Mouse (Mus musculus) hindbrain, embryonic 13.5 days (tissue): ENCODE measurements around the gene Rbms1. TPM values are rescaled to one million over a fixed set of nuclear protein-coding genes. Genes with fewer than 3 reads are reported as not detected.

Experiments
- ATAC-seq: fragments of 200-750 bp; cut with Nextera tagmentation; 2 replicates; pipeline ENCODE4 v1.8.0; 2017; ENCODE audit warnings: moderate TSS enrichment; ENCODE audit not compliant: low FRiP score
- H3K27ac ChIP-seq: fragments of 300-500 bp; sonication (generic); 2 replicates; pipeline ENCODE4 v1.5.1; 2015; ENCODE audit warnings: inconsistent platforms, mild to moderate bottlenecking, moderate library complexity
- H3K27me3 ChIP-seq: fragments of 300-500 bp; sonication (generic); 2 replicates; pipeline ENCODE4 v1.6.1; 2015; ENCODE audit warnings: mild to moderate bottlenecking, inconsistent platforms
- H3K36me3 ChIP-seq: fragments of 300-500 bp; sonication (generic); 2 replicates; pipeline ENCODE4 v1.6.1; 2015; ENCODE audit warnings: mild to moderate bottlenecking, inconsistent platforms
- H3K4me1 ChIP-seq: fragments of 300-500 bp; sonication (generic); replicated peaks from 2 replicates; pipeline ENCODE4 v1.6.1; 2015; ENCODE audit warnings: inconsistent platforms
- H3K4me2 ChIP-seq: fragments of 300-500 bp; sonication (generic); 2 replicates; pipeline ENCODE4 v1.6.1; 2015; ENCODE audit warnings: inconsistent platforms, mild to moderate bottlenecking, moderate library complexity
- H3K4me3 ChIP-seq: fragments of 300-500 bp; sonication (generic); 2 replicates; pipeline ENCODE4 v1.5.1; 2015; ENCODE audit warnings: mild to moderate bottlenecking, inconsistent platforms
- H3K9ac ChIP-seq: fragments of 300-500 bp; sonication (generic); 2 replicates; pipeline ENCODE4 v1.6.1; 2015; ENCODE audit warnings: mild to moderate bottlenecking, inconsistent platforms
- H3K9me3 ChIP-seq: fragments of 300-500 bp; sonication (generic); 2 replicates; pipeline ENCODE4 v1.6.1; 2016; ENCODE audit warnings: inconsistent platforms
- WGBS: fragments of 180-500 bp; shearing (Covaris S2); methylation state at CpG from one replicate; pipeline ENCODE4 v1.1.7; 2015; 5-methylcytosine and 5-hydroxymethylcytosine counted together
- polyA plus RNA-seq: library from polyadenylated mRNA; unstranded; fragments of >200 nt; fragmentation: Nextera tagmentation; extraction: Ambion mirVana; gene quantifications from 2 replicates; pipeline ENCODE4 v1.2.1, GENCODE M21; 2015

The Rbms1 gene
- polyA plus RNA-seq, 1 experiment from 2014 or later = 71.4 TPM

- peaks cover 29% of the 10 kb centered on the region for H3K27me3 ChIP-seq
- no peaks in the 10 kb centered on the region for H3K36me3 ChIP-seq
- 0 out of 2 replicates have a peak overlapping the region, but pooled peaks have one; percentile 16 for H3K4me2 ChIP-seq
- peak; percentile 53; the same call in 1 of the 2 replicates for ATAC-seq
- WGBS = 26% methylated on average over 2 of the region's 2 CpGs
- no peak overlapping the region for H3K4me3 ChIP-seq
- peak overlapping the region; percentile 59 for H3K27ac ChIP-seq
- no peak overlapping the region for H3K9ac ChIP-seq
- H3K4me1 ChIP-seq = peaks cover 46% of the 10 kb centered on the region
- H3K9me3 ChIP-seq = no peaks in the 10 kb centered on the region
Observed at GRCm38 (mm10) chr2:60796616-60796968, 166.4 kb downstream of the Rbms1 start.

DNA sequence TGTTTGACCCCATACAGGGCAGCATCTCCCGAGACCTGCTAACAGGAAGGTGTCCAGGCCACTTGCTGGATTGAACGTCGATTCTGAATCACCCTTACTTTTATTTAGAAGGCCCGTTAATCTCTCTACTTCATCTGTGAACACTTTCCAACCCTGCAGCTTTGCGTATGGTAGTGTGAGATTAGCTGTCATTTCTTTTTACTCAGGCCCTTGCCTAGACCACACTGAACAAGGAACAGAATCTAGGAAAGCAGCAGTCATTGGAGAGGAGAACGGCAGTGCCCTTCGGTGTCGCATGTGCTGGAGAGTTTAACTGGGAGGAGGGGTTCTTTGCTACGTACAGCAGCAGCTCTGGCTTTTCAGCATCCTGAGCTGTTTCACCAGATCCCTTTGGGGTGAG, 167.1 kb downstream of the Rbms1 start:
- H3K4me1 ChIP-seq = peaks cover 38% of the 10 kb centered on the region
- WGBS = 78% methylated on average over 9 of the region's 9 CpGs
- H3K4me3 ChIP-seq = no peak overlapping the region
- H3K9ac ChIP-seq = no peak overlapping the region
- peak overlapping the region; percentile 52; the same call in 1 of the 2 replicates for H3K27ac ChIP-seq
- ATAC-seq = no peak
- H3K9me3 ChIP-seq = no peaks in the 10 kb centered on the region
- peaks cover 31% of the 10 kb centered on the region for H3K27me3 ChIP-seq
- H3K36me3 ChIP-seq = 0 out of 2 replicates have a peak, but pooled peaks cover 3% of the 10 kb centered on the region
- no peak overlapping the region for H3K4me2 ChIP-seq

- H3K27ac ChIP-seq = no peak overlapping the region
- no peak overlapping the region for H3K4me2 ChIP-seq
- no peak overlapping the region for H3K9ac ChIP-seq
- WGBS = 79% methylated on average over 4 of the region's 4 CpGs
- H3K27me3 ChIP-seq = peaks cover 37% of the 10 kb centered on the region
- no peak for ATAC-seq
- H3K4me1 ChIP-seq = peaks cover 34% of the 10 kb centered on the region
- no peaks in the 10 kb centered on the region for H3K9me3 ChIP-seq
- no peak overlapping the region for H3K4me3 ChIP-seq
- H3K36me3 ChIP-seq = 0 out of 2 replicates have a peak, but pooled peaks cover 3% of the 10 kb centered on the region
Observed at GRCm38 (mm10) chr2:60792506-60792905, 170.5 kb downstream of the Rbms1 start.

GRCm38 (mm10) chr2:60789126-60789525, 173.9 kb downstream of the Rbms1 start:
- 49% methylated on average over 3 of the region's 3 CpGs for WGBS
- peaks cover 35% of the 10 kb centered on the region for H3K27me3 ChIP-seq
- H3K9ac ChIP-seq = no peak overlapping the region
- H3K4me2 ChIP-seq = no peak overlapping the region
- 0 out of 2 replicates have a peak overlapping the region, but pooled peaks have one; percentile 13 for H3K27ac ChIP-seq
- H3K4me1 ChIP-seq = peaks cover 34% of the 10 kb centered on the region
- H3K9me3 ChIP-seq = no peaks in the 10 kb centered on the region
- H3K4me3 ChIP-seq = no peak overlapping the region
- 0 out of 2 replicates have a peak, but pooled peaks cover 3% of the 10 kb centered on the region for H3K36me3 ChIP-seq
- ATAC-seq = no peak

DNA sequence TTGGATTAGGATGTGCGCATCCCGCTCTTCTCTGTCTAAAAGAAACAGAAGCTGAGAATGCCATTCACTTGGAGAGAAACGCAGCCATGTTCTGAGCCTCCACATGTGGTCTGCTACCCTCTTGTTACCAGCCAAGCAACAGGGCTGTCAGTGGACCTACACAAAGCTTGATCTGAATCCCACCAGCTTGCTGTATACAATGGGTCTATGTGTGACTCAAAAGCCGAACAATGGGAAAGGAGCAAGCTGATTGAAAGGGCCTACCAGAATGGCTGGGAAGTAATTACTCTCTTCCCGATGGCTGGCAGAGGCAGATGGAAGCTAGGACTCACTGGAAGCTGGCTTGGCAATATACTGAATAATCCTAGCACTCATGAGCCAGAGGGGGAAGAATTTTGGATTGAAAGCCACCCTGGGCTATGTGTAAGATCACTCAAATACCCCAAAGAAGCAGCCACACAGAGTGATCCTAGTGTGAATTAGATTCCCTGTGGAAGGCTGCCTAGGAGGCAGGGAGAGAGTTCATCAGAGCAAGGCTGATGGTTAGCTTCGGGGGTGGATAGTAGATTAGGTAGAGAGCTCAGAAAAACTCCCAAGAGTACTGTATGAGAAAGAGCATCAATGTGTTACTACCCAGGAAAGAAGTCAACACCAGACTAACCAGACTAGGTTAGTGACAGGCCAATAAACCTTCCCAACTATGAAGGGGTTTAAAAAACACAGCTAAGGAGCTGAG, 174.7 kb downstream of the Rbms1 start:
- Histone ChIP-seq H3K27ac (peak overlapping the region; percentile 53; the same call in 1 of the 2 replicates), H3K9me3 (no peaks in the 10 kb centered on the region), H3K36me3 (0 out of 2 replicates have a peak, but pooled peaks cover 3% of the 10 kb centered on the region), H3K4me2 (no peak overlapping the region), H3K27me3 (peaks cover 30% of the 10 kb centered on the region), H3K4me1 (peaks cover 34% of the 10 kb centered on the region), H3K4me3 (no peak overlapping the region), H3K9ac (no peak overlapping the region)
- ATAC-seq = peak; percentile 81
- 29% methylated on average over 6 of the region's 6 CpGs for WGBS

DNA sequence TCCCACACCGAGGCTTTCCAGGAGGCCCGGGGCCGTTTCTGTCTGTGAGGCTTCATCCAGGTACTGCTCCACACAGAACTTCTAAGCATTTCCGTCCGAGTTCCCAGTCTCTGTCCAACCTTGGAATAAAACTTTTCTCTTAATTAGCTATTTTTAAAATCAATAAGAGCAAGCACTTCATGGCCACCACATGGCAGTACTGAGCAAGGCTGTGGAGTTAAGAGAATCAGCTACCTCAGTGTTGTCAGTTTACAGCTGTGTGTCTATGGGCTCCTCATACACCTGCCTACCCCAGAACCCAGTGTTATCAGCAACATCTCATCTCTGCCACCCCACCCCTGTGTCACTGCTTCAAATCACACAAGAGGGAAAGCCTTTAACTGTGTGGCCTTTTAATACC, 175.9 kb downstream of the Rbms1 start:
- H3K9me3 ChIP-seq = no peaks in the 10 kb centered on the region
- H3K27ac ChIP-seq = peak overlapping the region; percentile 44; the same call in 1 of the 2 replicates
- peaks cover 28% of the 10 kb centered on the region for H3K27me3 ChIP-seq
- peaks cover 34% of the 10 kb centered on the region for H3K4me1 ChIP-seq
- H3K4me3 ChIP-seq = no peak overlapping the region
- WGBS = 94% methylated on average over 5 of the region's 5 CpGs
- no peak overlapping the region for H3K4me2 ChIP-seq
- no peak for ATAC-seq
- H3K36me3 ChIP-seq = 0 out of 2 replicates have a peak, but pooled peaks cover 3% of the 10 kb centered on the region
- H3K9ac ChIP-seq = no peak overlapping the region

DNA sequence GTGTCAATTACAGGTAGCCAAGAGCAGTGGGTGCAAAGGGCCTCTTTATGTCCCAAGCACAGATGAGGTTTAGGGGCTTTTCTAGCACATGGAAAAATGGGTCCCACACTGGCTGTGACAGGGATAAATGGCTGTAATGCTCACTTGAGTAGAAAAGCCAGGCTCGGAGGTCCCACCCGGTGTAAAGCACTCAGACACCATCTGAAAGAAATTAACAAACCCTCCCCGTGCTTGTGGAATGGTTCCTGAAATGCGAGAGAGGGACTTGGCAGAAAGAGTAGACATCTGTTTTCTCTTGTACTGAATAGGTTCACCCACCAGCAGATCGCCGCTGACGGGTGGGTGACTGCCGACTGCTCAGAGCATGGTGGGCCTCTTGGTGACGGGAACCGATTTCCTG, 176.7 kb downstream of the Rbms1 start:
- WGBS = 45% methylated on average over 10 of the region's 10 CpGs
- Histone ChIP-seq H3K4me3 (no peak overlapping the region), H3K4me2 (no peak overlapping the region), H3K27ac (0 out of 2 replicates have a peak overlapping the region, but pooled peaks have one; percentile 44), H3K9me3 (no peaks in the 10 kb centered on the region), H3K4me1 (peaks cover 34% of the 10 kb centered on the region), H3K27me3 (peaks cover 24% of the 10 kb centered on the region), H3K36me3 (peaks cover 7% of the 10 kb centered on the region), H3K9ac (no peak overlapping the region)
- peak; percentile 41; the same call in 1 of the 2 replicates for ATAC-seq

DNA sequence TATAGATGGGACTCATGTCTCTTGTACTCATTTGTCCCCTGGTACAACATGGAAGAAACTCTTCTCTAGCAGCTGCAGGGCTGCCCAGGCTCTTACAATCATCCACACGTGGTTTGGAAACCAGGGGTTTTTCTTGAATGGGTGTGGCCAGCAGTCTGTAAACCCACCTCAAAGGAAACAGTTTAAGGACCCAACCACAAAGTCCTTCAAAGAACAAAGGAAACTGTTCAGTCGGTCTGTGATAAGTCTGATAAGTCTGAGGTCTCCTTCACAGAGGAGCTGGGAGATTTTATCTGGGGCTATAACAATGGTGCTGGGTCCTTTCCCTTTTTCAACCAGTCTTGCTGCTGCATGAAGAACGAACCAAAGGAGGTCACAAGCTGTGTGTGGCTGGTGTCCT, 188.5 kb downstream of the Rbms1 start:
- peaks cover 3% of the 10 kb centered on the region; the same call in 1 of the 2 replicates for H3K4me1 ChIP-seq
- H3K4me3 ChIP-seq = no peak overlapping the region
- no peak overlapping the region for H3K4me2 ChIP-seq
- H3K36me3 ChIP-seq = peaks cover 56% of the 10 kb centered on the region
- ATAC-seq = no peak
- no peak overlapping the region for H3K27ac ChIP-seq
- WGBS = 66% methylated on average over 3 of the region's 3 CpGs
- H3K9ac ChIP-seq = no peak overlapping the region
- no peaks in the 10 kb centered on the region for H3K27me3 ChIP-seq
- H3K9me3 ChIP-seq = 0 out of 2 replicates have a peak, but pooled peaks cover 5% of the 10 kb centered on the region

GRCm38 (mm10) chr2:60773592-60773991, 189.4 kb downstream of the Rbms1 start:
- H3K4me1 ChIP-seq = peaks cover 3% of the 10 kb centered on the region; the same call in 1 of the 2 replicates
- H3K9ac ChIP-seq = no peak overlapping the region
- peaks cover 47% of the 10 kb centered on the region for H3K36me3 ChIP-seq
- H3K27me3 ChIP-seq = no peaks in the 10 kb centered on the region
- 0 out of 2 replicates have a peak, but pooled peaks cover 5% of the 10 kb centered on the region for H3K9me3 ChIP-seq
- H3K4me2 ChIP-seq = no peak overlapping the region
- 90% methylated on average over 5 of the region's 5 CpGs for WGBS
- H3K27ac ChIP-seq = no peak overlapping the region
- no peak for ATAC-seq
- H3K4me3 ChIP-seq = no peak overlapping the region

DNA sequence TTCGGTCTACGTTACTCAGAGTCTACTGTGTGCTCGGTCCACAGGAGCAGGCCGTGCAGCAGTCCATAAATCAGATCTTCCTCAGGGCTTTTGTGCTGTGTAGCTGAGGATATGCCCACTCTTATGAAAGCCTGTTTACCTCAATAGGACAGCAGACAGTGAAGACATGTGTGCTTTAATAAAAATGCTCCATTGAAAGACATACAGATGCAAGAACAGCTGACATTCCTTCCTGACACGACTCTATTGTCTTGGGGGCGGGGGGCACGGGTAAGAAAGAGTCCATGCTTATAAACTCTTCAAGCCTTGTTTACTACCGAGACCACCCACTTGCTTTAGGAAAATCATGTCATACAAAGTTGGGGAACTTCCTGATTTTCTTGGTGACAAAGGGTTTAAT, 196.6 kb downstream of the Rbms1 start:
- 50% methylated on average over 8 of the region's 8 CpGs for WGBS

DNA sequence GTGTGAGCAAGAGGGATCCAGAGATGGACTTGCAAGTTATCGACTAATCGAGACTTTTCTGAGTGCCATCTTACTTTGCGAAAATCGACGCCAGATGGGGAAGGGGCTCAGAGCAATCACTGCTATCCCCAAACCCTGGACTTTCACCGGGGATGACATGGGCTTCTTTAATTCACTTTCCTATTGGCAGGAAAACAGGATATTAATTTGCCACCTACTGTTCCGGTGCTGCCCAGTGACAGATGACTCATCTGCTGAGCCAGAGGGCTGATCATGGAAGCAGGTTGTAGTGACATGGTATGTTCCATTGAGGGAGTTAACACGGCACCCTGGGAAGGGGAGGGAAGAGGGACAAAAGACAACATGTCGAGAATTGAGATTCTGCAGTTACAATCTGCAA, 206.8 kb downstream of the Rbms1 start:
- ATAC-seq = no peak
- H3K36me3 ChIP-seq = peaks cover 40% of the 10 kb centered on the region
- 78% methylated on average over 9 of the region's 9 CpGs for WGBS

More for the DNA sequence above, 196.6 kb downstream of the Rbms1 start:
- Histone ChIP-seq H3K4me2 (no peak overlapping the region), H3K4me1 (peaks cover 12% of the 10 kb centered on the region; the same call in 1 of the 2 replicates), H3K9ac (no peak overlapping the region), H3K27ac (peak overlapping the region; percentile 42; the same call in 1 of the 2 replicates), H3K36me3 (peaks cover 40% of the 10 kb centered on the region), H3K4me3 (no peak overlapping the region), H3K9me3 (0 out of 2 replicates have a peak, but pooled peaks cover 2% of the 10 kb centered on the region), H3K27me3 (0 out of 2 replicates have a peak, but pooled peaks cover 3% of the 10 kb centered on the region)
- ATAC-seq = no peak

GRCm38 (mm10) chr2:60755101-60755500, 207.9 kb downstream of the Rbms1 start:
- Histone ChIP-seq H3K4me1 (no peaks in the 10 kb centered on the region), H3K9ac (no peak overlapping the region), H3K4me3 (no peak overlapping the region), H3K36me3 (peaks cover 36% of the 10 kb centered on the region), H3K9me3 (no peaks in the 10 kb centered on the region), H3K27me3 (no peaks in the 10 kb centered on the region), H3K4me2 (no peak overlapping the region), H3K27ac (no peak overlapping the region)
- WGBS = 98% methylated on average over 7 of the region's 7 CpGs
- ATAC-seq = no peak

More for the DNA sequence above, 206.8 kb downstream of the Rbms1 start:
- no peak overlapping the region for H3K4me3 ChIP-seq
- no peaks in the 10 kb centered on the region for H3K27me3 ChIP-seq
- H3K27ac ChIP-seq = no peak overlapping the region
- no peak overlapping the region for H3K9ac ChIP-seq
- no peak overlapping the region for H3K4me2 ChIP-seq
- no peaks in the 10 kb centered on the region for H3K9me3 ChIP-seq
- H3K4me1 ChIP-seq = no peaks in the 10 kb centered on the region
